Mouse (Mus musculus) forebrain, postnatal 0 days (tissue): ENCODE data around the gene Cldn4. TPM values are rescaled to one million over a fixed set of nuclear protein-coding genes. Genes with fewer than 3 reads are reported as not detected.

ENCODE experiments used
- ATAC-seq: fragments of 200-750 bp; cut with Nextera tagmentation; 2 replicates; pipeline ENCODE4 v1.8.0; 2017; ENCODE audit warnings: mild to moderate bottlenecking, moderate library complexity
- DNase-seq: peaks from one replicate; pipeline ENCODE4 v3.0.0-alpha.2; 2015
- H3K27ac ChIP-seq: fragments of 300-500 bp; sonication (generic); 2 replicates; pipeline ENCODE4 v1.5.1; 2014; ENCODE audit warnings: low read depth, mild to moderate bottlenecking, antibody characterized with exemption, low read length, moderate library complexity, mixed read lengths
- H3K27me3 ChIP-seq: fragments of 300-500 bp; sonication (generic); 2 replicates; pipeline ENCODE4 v1.6.1; 2014; ENCODE audit warnings: mild to moderate bottlenecking, low read length, mixed read lengths; ENCODE audit not compliant: insufficient read depth
- H3K36me3 ChIP-seq: fragments of 300-500 bp; sonication (generic); 2 replicates; pipeline ENCODE4 v1.6.1; 2014; ENCODE audit warnings: mild to moderate bottlenecking, moderate library complexity; ENCODE audit not compliant: insufficient read depth
- H3K4me1 ChIP-seq: fragments of 300-500 bp; sonication (generic); 2 replicates; pipeline ENCODE4 v1.6.1; 2014; ENCODE audit warnings: antibody characterized with exemption; ENCODE audit not compliant: insufficient read depth
- H3K4me2 ChIP-seq: fragments of 300-500 bp; sonication (generic); 2 replicates; pipeline ENCODE4 v1.6.1; 2014; ENCODE audit warnings: low read depth, mild to moderate bottlenecking, moderate library complexity
- H3K4me3 ChIP-seq: fragments of 300-500 bp; sonication (generic); 2 replicates; pipeline ENCODE4 v1.5.1; 2014; ENCODE audit warnings: low read depth, low read length, mixed read lengths
- H3K9ac ChIP-seq: fragments of 300-500 bp; sonication (generic); 2 replicates; pipeline ENCODE4 v1.6.1; 2014; ENCODE audit warnings: mild to moderate bottlenecking
- H3K9me3 ChIP-seq: fragments of 300-500 bp; sonication (generic); 2 replicates; pipeline ENCODE4 v1.6.1; 2016; ENCODE audit warnings: low read length
- CTCF ChIP-seq: sonication (generic); IDR thresholded peaks from 2 replicates; pipeline ENCODE4 v1.5.1; 2016; ENCODE audit warnings: antibody characterized with exemption, control low read depth, low read depth
- WGBS: fragments of 180-500 bp; shearing (Covaris S2); extraction: QIAGEN DNeasy Blood & Tissue Kit; methylation state at CpG from one replicate; pipeline ENCODE4 v1.1.7; 2014; 5-methylcytosine and 5-hydroxymethylcytosine counted together
- polyA plus RNA-seq: library from polyadenylated mRNA; unstranded; fragments of >200 nt; fragmentation: Nextera tagmentation; extraction: Ambion mirVana; gene quantifications from 2 replicates; pipeline ENCODE4 v1.2.1, GENCODE M21; 2015
- total RNA-seq: library from RNA; depleted of rRNA; stranded (reverse); fragments of >200 nt; gene quantifications from 2 replicates; pipeline ENCODE4 v1.2.3, GENCODE M21; 2014

Gene Cldn4
- total and polyA plus RNA-seq, 2 experiments from 2014 or later = not detected

GRCm38 (mm10) chr5:134963546-134963945 is 16.8 kb upstream of the Cldn4 start:
- ATAC-seq (no peak), DNase-seq (no peak)
- WGBS = 22% methylated on average over 5 of the region's 5 CpGs
- H3K9ac ChIP-seq = no peak overlapping the region
- no peak for TF ChIP-seq CTCF
- H3K9me3 ChIP-seq = no peaks in the 10 kb centered on the region
- no peak overlapping the region for H3K27ac ChIP-seq
- no peaks in the 10 kb centered on the region for H3K36me3 ChIP-seq
- H3K4me3 ChIP-seq = no peak overlapping the region
- H3K4me1 ChIP-seq = no peaks in the 10 kb centered on the region
- no peaks in the 10 kb centered on the region; the same call in 1 of the 2 replicates for H3K27me3 ChIP-seq
- no peak overlapping the region for H3K4me2 ChIP-seq

DNA sequence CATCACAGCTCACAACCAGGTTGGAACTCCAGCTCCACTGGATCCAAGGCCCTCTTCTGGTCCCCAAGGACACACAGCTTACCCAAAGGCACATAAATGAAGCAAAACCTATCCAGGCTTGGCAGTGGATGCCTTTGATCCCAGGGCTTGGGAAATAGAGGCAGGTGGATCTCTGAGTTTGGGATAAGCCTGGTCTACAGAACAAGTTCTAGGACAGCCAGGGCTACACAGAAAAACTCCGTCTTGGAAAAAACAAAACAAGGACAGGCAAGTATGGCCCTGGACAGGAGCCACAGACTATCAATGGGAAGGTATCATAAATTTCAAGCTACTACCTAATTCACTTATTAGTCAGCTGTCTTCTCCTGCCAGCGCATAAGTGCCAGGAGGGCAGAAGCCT is 14.8 kb upstream of the Cldn4 start:
- Histone ChIP-seq H3K9ac (no peak overlapping the region), H3K27me3 (no peaks in the 10 kb centered on the region; the same call in 1 of the 2 replicates), H3K36me3 (no peaks in the 10 kb centered on the region), H3K4me3 (no peak overlapping the region), H3K9me3 (no peaks in the 10 kb centered on the region), H3K27ac (no peak overlapping the region), H3K4me1 (no peaks in the 10 kb centered on the region), H3K4me2 (no peak overlapping the region)
- 93% methylated on average over 2 of the region's 2 CpGs for WGBS
- DNase-seq = no peak
- ATAC-seq = no peak
- TF ChIP-seq CTCF = no peak

- Histone ChIP-seq H3K4me1 (no peaks in the 10 kb centered on the region), H3K27ac (no peak overlapping the region), H3K27me3 (no peaks in the 10 kb centered on the region; the same call in 1 of the 2 replicates), H3K4me3 (no peak overlapping the region), H3K9ac (no peak overlapping the region), H3K36me3 (no peaks in the 10 kb centered on the region), H3K9me3 (no peaks in the 10 kb centered on the region), H3K4me2 (no peak overlapping the region)
- no peak for ATAC-seq
- 69% methylated on average over 2 of the region's 2 CpGs for WGBS
- no peak for TF ChIP-seq CTCF
- no peak for DNase-seq
Observed at GRCm38 (mm10) chr5:134960430-134960829, 13.7 kb upstream of the Cldn4 start.

- H3K27ac ChIP-seq = no peak overlapping the region
- no peak overlapping the region for H3K9ac ChIP-seq
- TF ChIP-seq CTCF = no peak
- no peaks in the 10 kb centered on the region for H3K36me3 ChIP-seq
- no peak overlapping the region for H3K4me3 ChIP-seq
- no peaks in the 10 kb centered on the region for H3K9me3 ChIP-seq
- no peaks in the 10 kb centered on the region for H3K27me3 ChIP-seq
- no peaks in the 10 kb centered on the region for H3K4me1 ChIP-seq
- DNase-seq (no peak), ATAC-seq (no peak)
- no peak overlapping the region for H3K4me2 ChIP-seq
- 72% methylated on average over 7 of the region's 7 CpGs for WGBS
Observed at GRCm38 (mm10) chr5:134959114-134959513, 12.4 kb upstream of the Cldn4 start.

- no peak overlapping the region for H3K4me3 ChIP-seq
- no peaks in the 10 kb centered on the region for H3K4me1 ChIP-seq
- TF ChIP-seq CTCF = no peak
- H3K36me3 ChIP-seq = no peaks in the 10 kb centered on the region
- no peak for ATAC-seq
- H3K27me3 ChIP-seq = no peaks in the 10 kb centered on the region
- no peaks in the 10 kb centered on the region for H3K9me3 ChIP-seq
- H3K27ac ChIP-seq = no peak overlapping the region
- DNase-seq = no peak
- WGBS = 80% methylated on average over 5 of the region's 5 CpGs
- no peak overlapping the region for H3K9ac ChIP-seq
- no peak overlapping the region for H3K4me2 ChIP-seq
Observed at GRCm38 (mm10) chr5:134955491-134955890, 8.8 kb upstream of the Cldn4 start.

- Histone ChIP-seq H3K4me1 (no peaks in the 10 kb centered on the region), H3K27me3 (peaks cover 12% of the 10 kb centered on the region; the same call in 1 of the 2 replicates), H3K36me3 (no peaks in the 10 kb centered on the region), H3K27ac (no peak overlapping the region), H3K4me2 (no peak overlapping the region), H3K4me3 (no peak overlapping the region), H3K9me3 (no peaks in the 10 kb centered on the region), H3K9ac (no peak overlapping the region)
- WGBS = 54% methylated on average over 19 of the region's 19 CpGs
- DNase-seq = no peak
- no peak for TF ChIP-seq CTCF
- no peak for ATAC-seq
Observed at GRCm38 (mm10) chr5:134951053-134951884, 4.5 kb upstream of the Cldn4 start.

DNA sequence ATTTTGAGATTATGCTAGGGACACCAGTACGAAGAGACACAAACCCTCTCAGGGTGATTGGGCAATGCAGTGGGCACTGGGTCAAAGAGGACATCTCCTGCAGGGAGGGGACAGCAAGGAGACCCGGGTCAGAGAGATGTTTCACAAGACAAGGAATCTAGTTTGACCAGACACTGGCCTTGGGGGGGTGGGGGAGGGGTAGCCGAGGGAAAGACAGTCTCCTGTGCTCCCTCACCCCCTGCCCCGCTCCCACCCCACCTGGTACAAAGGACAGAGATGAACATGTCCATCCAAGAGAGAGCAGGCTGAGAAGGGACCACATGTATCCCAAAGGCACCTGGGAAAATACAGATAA is 1.3 kb upstream of the Cldn4 start:
- Histone ChIP-seq H3K27ac (no peak overlapping the region), H3K36me3 (no peaks in the 10 kb centered on the region), H3K4me2 (no peak overlapping the region), H3K9ac (no peak overlapping the region), H3K9me3 (no peaks in the 10 kb centered on the region), H3K4me3 (no peak overlapping the region), H3K27me3 (peaks cover 12% of the 10 kb centered on the region; the same call in 1 of the 2 replicates), H3K4me1 (no peaks in the 10 kb centered on the region)
- no peak for DNase-seq
- ATAC-seq = no peak
- 62% methylated on average over 4 of the region's 4 CpGs for WGBS
- no peak for TF ChIP-seq CTCF
